Mouse (Mus musculus) intestine, embryonic 15.5 days (tissue): ENCODE data around the gene Shisa5. TPM values are rescaled to one million over a fixed set of nuclear protein-coding genes. Genes with fewer than 3 reads are reported as not detected.

Experiments used
- ATAC-seq: fragments of 200-750 bp; cut with Nextera tagmentation; 2 replicates; pipeline ENCODE4 v1.8.0; 2017; ENCODE audit warnings: moderate TSS enrichment, moderate library complexity
- H3K27ac ChIP-seq: fragments of 300-500 bp; sonication (generic); 2 replicates; pipeline ENCODE4 v1.5.1; 2015; ENCODE audit warnings: mild to moderate bottlenecking, inconsistent platforms
- H3K27me3 ChIP-seq: fragments of 300-500 bp; sonication (generic); replicated peaks from 2 replicates; pipeline ENCODE4 v1.6.1; 2015; ENCODE audit warnings: inconsistent platforms
- H3K36me3 ChIP-seq: fragments of 300-500 bp; sonication (generic); 2 replicates; pipeline ENCODE4 v1.6.1; 2015; ENCODE audit warnings: inconsistent platforms
- H3K4me1 ChIP-seq: fragments of 300-500 bp; sonication (generic); replicated peaks from 2 replicates; pipeline ENCODE4 v1.6.1; 2015; ENCODE audit warnings: inconsistent platforms
- H3K4me2 ChIP-seq: fragments of 300-500 bp; sonication (generic); replicated peaks from 2 replicates; pipeline ENCODE4 v1.6.1; 2015; ENCODE audit warnings: mild to moderate bottlenecking, inconsistent platforms
- H3K4me3 ChIP-seq: fragments of 300-500 bp; sonication (generic); replicated peaks from 2 replicates; pipeline ENCODE4 v1.5.1; 2015; ENCODE audit warnings: inconsistent platforms
- H3K9ac ChIP-seq: fragments of 300-500 bp; sonication (generic); 2 replicates; pipeline ENCODE4 v1.6.1; 2015; ENCODE audit warnings: inconsistent platforms
- H3K9me3 ChIP-seq: fragments of 300-500 bp; sonication (generic); 2 replicates; pipeline ENCODE4 v1.6.1; 2016; ENCODE audit warnings: inconsistent platforms
- WGBS: fragments of 180-500 bp; shearing (Covaris S2); methylation state at CpG from one replicate; pipeline ENCODE4 v1.1.7; 2015; 5-methylcytosine and 5-hydroxymethylcytosine counted together
- polyA plus RNA-seq: library from polyadenylated mRNA; unstranded; fragments of >200 nt; fragmentation: Nextera tagmentation; extraction: Ambion mirVana; gene quantifications from 2 replicates; pipeline ENCODE4 v1.2.1, GENCODE M21; 2015

Gene Shisa5
- polyA plus RNA-seq, 1 experiment from 2014 or later = 112 TPM

DNA sequence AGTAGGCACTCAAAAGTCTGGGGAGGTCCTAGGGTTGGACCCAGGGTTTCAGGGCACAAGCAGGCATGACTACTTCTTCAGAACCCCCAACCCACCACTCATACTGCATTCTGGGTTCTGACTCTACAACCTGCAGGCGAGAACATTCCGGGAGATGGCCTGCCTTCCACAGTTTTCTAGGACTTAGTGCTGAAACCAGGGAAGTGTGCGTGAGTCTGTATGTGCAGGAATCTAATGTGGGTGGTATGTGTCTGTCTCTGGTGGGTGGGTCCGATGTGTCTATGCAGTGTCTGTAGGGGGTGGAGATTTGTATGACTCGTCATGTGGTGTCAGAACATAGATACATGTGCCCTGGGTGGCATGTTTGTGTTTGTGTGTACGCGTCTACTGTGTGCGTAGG, 60.0 kb downstream of the Shisa5 start:
- H3K27ac ChIP-seq = peak overlapping the region; percentile 98; the same call in 1 of the 2 replicates

DNA sequence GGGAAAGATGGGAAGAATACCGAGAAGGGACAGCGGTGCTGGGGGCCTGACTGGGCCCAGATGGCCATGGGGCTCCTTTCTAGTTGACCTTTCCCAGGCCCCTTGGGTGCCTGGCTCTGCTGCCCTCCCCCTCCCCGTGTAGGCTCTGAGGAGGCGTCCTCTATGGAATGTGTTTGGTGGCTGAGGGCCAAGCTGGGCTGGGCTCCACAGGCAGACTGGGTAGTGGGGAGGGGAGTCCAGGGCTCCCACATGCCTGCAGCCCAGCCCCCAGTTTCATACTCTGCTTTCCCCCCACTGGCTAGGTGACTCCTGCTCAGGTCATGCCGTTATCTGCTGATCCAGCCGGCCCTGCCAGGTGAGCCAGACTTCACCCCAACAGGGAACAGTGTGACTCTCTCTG, 60.6 kb downstream of the Shisa5 start:
- Histone ChIP-seq H3K27me3 (no peaks in the 10 kb centered on the region), H3K36me3 (no peaks in the 10 kb centered on the region), H3K4me1 (peaks cover 45% of the 10 kb centered on the region), H3K4me3 (no peak overlapping the region), H3K9ac (peak overlapping the region; percentile 28; the same call in 1 of the 2 replicates), H3K4me2 (peak overlapping the region; percentile 42), H3K9me3 (no peaks in the 10 kb centered on the region), H3K27ac (0 out of 2 replicates have a peak overlapping the region, but pooled peaks have one; percentile 98)
- 27% methylated on average over 6 of the region's 6 CpGs for WGBS
- ATAC-seq = peak; percentile 15; the same call in 1 of the 2 replicates

More for the DNA sequence above, 60.0 kb downstream of the Shisa5 start:
- H3K4me1 ChIP-seq = peaks cover 50% of the 10 kb centered on the region
- H3K9ac ChIP-seq = 0 out of 2 replicates have a peak overlapping the region, but pooled peaks have one; percentile 28
- no peaks in the 10 kb centered on the region for H3K36me3 ChIP-seq
- H3K4me2 ChIP-seq = peak overlapping the region; percentile 42
- ATAC-seq = no peak
- H3K27me3 ChIP-seq = no peaks in the 10 kb centered on the region
- no peaks in the 10 kb centered on the region for H3K9me3 ChIP-seq
- WGBS = 77% methylated on average over 8 of the region's 8 CpGs
- no peak overlapping the region for H3K4me3 ChIP-seq

DNA sequence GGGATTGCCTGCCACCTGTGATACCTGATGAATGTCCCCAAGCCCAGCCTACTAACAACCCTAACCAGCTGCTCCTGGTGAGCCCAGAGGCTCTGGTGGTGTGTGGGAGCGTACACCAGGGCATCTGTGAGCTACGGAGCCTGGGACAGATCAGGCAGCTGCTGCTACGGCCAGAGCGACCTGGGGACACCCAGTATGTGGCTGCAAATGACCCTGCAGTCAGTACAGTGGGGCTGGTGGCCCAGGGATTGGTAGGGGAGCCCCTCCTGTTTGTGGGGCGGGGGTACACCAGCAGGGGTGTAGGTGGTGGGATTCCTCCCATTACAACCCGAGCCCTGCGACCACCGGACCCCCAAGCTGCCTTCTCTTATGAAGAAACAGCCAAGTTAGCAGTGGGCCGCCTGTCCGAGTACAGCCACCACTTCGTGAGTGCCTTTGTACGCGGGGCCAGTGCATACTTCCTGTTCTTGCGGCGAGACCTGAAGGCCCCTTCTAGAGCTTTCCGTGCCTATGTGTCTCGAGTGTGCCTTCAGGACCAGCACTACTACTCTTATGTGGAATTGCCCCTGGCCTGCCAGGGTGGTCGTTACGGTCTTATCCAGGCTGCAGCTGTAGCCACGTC, 62.1 kb downstream of the Shisa5 start:
- 89% methylated on average over 20 of the region's 20 CpGs for WGBS
- no peak for ATAC-seq
- Histone ChIP-seq H3K4me1 (peaks cover 45% of the 10 kb centered on the region), H3K9me3 (no peaks in the 10 kb centered on the region), H3K36me3 (0 out of 2 replicates have a peak, but pooled peaks cover 2% of the 10 kb centered on the region), H3K4me2 (no peak overlapping the region), H3K27ac (no peak overlapping the region), H3K9ac (no peak overlapping the region), H3K27me3 (no peaks in the 10 kb centered on the region), H3K4me3 (no peak overlapping the region)

DNA sequence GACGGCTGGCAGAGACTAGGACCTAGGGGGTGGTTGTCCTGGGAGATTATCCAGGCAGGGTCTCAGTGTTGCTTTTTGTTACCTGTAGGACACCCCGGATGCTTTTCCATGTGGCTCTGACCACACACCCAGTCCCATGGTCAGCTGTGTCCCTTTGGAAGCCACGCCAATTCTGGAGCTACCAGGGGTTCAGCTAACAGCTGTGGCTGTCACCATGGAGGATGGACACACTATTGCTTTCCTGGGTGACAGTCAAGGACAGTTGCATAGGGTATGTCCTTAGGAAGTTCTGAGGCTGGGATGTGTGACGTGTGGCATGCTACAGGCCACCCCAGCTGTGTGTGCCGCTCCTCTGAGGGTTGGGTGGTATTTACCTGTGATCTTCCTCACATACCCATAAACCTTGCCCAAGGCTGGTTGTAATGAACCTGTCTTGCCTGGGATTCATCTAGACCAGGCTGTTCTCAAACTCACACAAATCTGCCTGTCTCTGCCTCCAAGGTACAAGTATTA, 63.6 kb downstream of the Shisa5 start:
- Histone ChIP-seq H3K27me3 (no peaks in the 10 kb centered on the region), H3K4me2 (no peak overlapping the region), H3K9me3 (no peaks in the 10 kb centered on the region), H3K4me3 (no peak overlapping the region), H3K4me1 (peaks cover 35% of the 10 kb centered on the region), H3K36me3 (peaks cover 11% of the 10 kb centered on the region; the same call in 1 of the 2 replicates), H3K27ac (no peak overlapping the region), H3K9ac (no peak overlapping the region)
- WGBS = 91% methylated on average over 5 of the region's 5 CpGs
- ATAC-seq = no peak

DNA sequence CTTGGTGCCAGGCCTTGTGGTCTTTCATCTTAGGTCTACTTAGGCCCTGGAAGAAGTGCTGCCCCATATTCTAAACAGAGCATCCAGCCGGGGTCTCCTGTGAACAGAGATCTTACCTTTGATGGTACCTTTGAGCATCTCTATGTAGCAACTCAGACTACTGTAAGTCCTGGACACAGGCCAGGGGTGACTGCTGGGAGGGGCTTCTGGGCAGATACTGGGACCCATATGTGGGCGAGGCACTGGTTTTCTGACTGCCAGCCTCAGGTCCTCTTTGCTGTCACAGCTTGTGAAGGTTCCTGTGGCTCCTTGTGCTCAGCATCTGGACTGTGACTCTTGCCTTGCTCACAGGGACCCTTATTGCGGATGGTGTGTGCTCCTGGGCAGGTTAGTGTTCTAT, 64.2 kb downstream of the Shisa5 start:
- ATAC-seq = no peak
- Histone ChIP-seq H3K9ac (no peak overlapping the region), H3K27me3 (no peaks in the 10 kb centered on the region), H3K4me1 (peaks cover 29% of the 10 kb centered on the region), H3K4me2 (no peak overlapping the region), H3K27ac (no peak overlapping the region), H3K4me3 (no peak overlapping the region), H3K36me3 (peaks cover 11% of the 10 kb centered on the region; the same call in 1 of the 2 replicates), H3K9me3 (no peaks in the 10 kb centered on the region)
- 92% methylated on average over 3 of the region's 3 CpGs for WGBS

DNA sequence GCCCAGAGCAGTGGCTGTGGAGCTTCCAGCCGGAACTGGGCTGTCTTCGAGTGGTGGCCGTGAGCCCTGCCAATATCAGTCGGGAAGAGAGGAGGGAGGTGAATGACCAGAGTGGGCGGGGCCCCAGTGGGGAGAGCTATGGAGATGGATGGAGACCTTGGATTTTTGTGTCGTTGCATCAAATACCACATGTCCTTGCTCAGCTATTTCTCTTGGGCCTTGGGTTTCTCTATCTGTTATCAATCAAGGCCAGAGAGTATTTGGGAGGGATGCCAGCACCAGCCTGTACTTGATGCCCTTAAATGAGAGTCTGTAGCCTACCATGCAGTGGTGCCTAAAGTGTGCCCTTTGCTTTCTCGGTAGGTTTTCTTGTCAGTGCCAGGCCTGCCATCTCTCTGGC, 64.9 kb downstream of the Shisa5 start:
- Histone ChIP-seq H3K27ac (no peak overlapping the region), H3K4me3 (no peak overlapping the region), H3K9me3 (no peaks in the 10 kb centered on the region), H3K4me1 (peaks cover 23% of the 10 kb centered on the region), H3K36me3 (peaks cover 11% of the 10 kb centered on the region; the same call in 1 of the 2 replicates), H3K9ac (no peak overlapping the region), H3K4me2 (no peak overlapping the region), H3K27me3 (no peaks in the 10 kb centered on the region)
- 76% methylated on average over 7 of the region's 7 CpGs for WGBS
- ATAC-seq = no peak

DNA sequence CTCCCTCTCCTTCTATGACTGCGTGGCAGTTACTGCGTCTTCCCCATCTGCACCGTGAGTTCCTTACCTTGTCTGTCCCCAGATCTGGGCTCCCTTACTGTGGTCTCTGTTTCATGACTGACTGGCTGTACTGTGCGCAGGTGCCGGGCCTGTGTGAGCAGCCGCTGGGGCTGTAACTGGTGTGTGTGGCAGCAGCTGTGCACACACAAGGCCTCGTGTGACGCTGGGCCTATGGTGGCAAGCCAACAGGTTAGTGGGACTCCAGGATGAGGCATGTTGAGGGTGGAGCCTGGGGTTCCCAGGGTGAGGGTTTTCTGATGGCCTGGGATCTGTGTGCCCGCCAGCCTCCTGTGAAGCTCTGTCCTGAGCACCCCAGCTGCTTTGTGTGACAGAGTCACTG, 65.7 kb downstream of the Shisa5 start:
- ATAC-seq = no peak
- no peak overlapping the region for H3K4me3 ChIP-seq
- H3K4me2 ChIP-seq = no peak overlapping the region
- WGBS = 91% methylated on average over 9 of the region's 9 CpGs
- no peaks in the 10 kb centered on the region for H3K27me3 ChIP-seq
- no peak overlapping the region for H3K9ac ChIP-seq
- no peak overlapping the region for H3K27ac ChIP-seq
- H3K36me3 ChIP-seq = peaks cover 15% of the 10 kb centered on the region
- peaks cover 14% of the 10 kb centered on the region for H3K4me1 ChIP-seq
- H3K9me3 ChIP-seq = no peaks in the 10 kb centered on the region

DNA sequence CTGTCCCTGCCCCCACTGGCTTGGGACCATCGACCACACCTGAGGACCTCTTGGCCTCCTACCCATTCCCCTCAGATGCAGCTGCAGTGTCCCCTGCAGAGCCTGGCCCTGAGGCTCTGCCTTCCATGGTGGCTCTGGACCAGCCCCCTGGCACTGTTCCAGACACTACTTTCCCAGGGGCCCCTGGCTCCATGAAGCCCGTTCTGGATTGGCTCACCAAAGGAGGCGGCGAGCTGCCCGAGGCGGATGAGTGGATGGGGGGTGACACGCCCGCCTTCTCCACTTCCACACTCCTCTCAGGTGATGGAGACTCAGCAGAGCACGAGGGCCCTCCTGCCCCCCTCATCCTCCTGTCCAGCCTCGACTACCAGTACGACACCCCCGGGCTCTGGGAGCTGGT, 66.6 kb downstream of the Shisa5 start:
- H3K27me3 ChIP-seq = no peaks in the 10 kb centered on the region
- no peaks in the 10 kb centered on the region for H3K9me3 ChIP-seq
- H3K4me2 ChIP-seq = no peak overlapping the region
- H3K36me3 ChIP-seq = peaks cover 20% of the 10 kb centered on the region
- H3K4me1 ChIP-seq = peaks cover 9% of the 10 kb centered on the region
- no peak overlapping the region for H3K4me3 ChIP-seq
- ATAC-seq = peak; percentile 57
- H3K9ac ChIP-seq = no peak overlapping the region
- WGBS = 69% methylated on average over 12 of the region's 12 CpGs
- H3K27ac ChIP-seq = no peak overlapping the region

DNA sequence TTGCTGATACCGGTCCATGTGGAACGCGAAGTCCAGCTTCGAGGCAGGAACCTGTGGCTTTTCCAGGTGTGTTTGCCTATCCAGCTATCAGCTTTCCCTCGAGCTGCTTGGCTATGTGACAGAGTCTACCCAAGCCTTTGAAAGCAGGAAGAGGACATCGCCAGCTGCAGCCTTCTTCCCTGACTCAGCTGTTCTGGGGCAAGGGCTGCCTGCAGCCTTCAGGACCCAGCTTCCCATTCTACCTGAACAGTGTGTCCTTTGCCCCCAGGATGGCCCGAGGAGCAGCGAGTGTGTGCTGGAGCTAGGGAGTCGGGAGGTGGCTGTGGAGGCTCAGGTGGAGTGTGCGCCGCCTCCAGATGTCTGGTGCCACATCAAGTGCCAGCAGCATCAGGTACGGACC, 67.3 kb downstream of the Shisa5 start:
- H3K4me1 ChIP-seq = peaks cover 9% of the 10 kb centered on the region
- no peaks in the 10 kb centered on the region for H3K9me3 ChIP-seq
- peaks cover 25% of the 10 kb centered on the region for H3K36me3 ChIP-seq
- no peak overlapping the region for H3K4me3 ChIP-seq
- H3K4me2 ChIP-seq = no peak overlapping the region
- no peak for ATAC-seq
- H3K27ac ChIP-seq = no peak overlapping the region
- no peaks in the 10 kb centered on the region for H3K27me3 ChIP-seq
- no peak overlapping the region for H3K9ac ChIP-seq
- 89% methylated on average over 12 of the region's 12 CpGs for WGBS

DNA sequence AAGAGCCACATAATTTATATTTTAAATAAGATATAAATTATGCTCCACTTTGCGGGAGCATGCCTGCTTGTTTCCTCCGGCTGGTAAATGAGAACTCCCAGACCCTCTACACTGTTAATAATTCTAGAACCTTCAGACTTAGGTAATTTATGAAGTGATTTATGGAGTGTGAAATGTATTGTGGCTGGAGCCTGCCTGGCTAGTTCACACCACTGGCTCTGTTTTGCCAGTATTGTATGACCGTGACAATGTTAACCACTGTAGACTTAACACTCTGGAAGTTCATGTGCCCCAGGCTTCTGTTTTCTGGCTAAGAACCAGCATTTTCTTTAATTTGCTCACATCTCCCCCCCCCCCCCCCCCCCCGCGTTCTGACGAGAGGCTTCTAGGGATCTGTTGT, 69.0 kb downstream of the Shisa5 start:
- no peak overlapping the region for H3K4me3 ChIP-seq
- no peak overlapping the region for H3K4me2 ChIP-seq
- H3K36me3 ChIP-seq = peaks cover 33% of the 10 kb centered on the region
- peaks cover 9% of the 10 kb centered on the region for H3K4me1 ChIP-seq
- no peaks in the 10 kb centered on the region for H3K9me3 ChIP-seq
- no peak for ATAC-seq
- no peak overlapping the region for H3K9ac ChIP-seq
- H3K27me3 ChIP-seq = no peaks in the 10 kb centered on the region
- 64% methylated on average over 5 of the region's 6 CpGs for WGBS
- H3K27ac ChIP-seq = no peak overlapping the region

Other genes starting within 250 kb of the Shisa5 start
- 10.4 and 12.0 TPM in 2 replicates for gene Nckipsd, start 230.2 kb upstream of the Shisa5 start, polyA plus RNA-seq
- gene Celsr3, start 212.2 kb upstream of the Shisa5 start, polyA plus RNA-seq = 0.64 and 1.3 TPM in 2 replicates
- gene Slc26a6, start 185.3 kb upstream of the Shisa5 start, polyA plus RNA-seq = 36.1 and 43.3 TPM in 2 replicates
- gene Tmem89, start 123.9 kb upstream of the Shisa5 start, polyA plus RNA-seq = 0.34 TPM in 1 of 2 replicates, not detected in the other
- gene Uqcrc1, start 101.9 kb upstream of the Shisa5 start, polyA plus RNA-seq = 568 and 640 TPM in 2 replicates
- 0.85 and 2.4 TPM in 2 replicates for gene Col7a1, start 85.0 kb upstream of the Shisa5 start, polyA plus RNA-seq
- not detected in 2 replicates for gene Ucn2, start 52.6 kb upstream of the Shisa5 start, polyA plus RNA-seq
- gene Pfkfb4, start 46.8 kb upstream of the Shisa5 start, polyA plus RNA-seq = 11.5 and 17.0 TPM in 2 replicates
- 12.5 and 13.4 TPM in 2 replicates for gene Trex1, start 21.2 kb downstream of the Shisa5 start, polyA plus RNA-seq
- 21.3 and 22.4 TPM in 2 replicates for gene Atrip, start 35.6 kb downstream of the Shisa5 start, polyA plus RNA-seq
- 16.1 and 17.2 TPM in 2 replicates for gene Ccdc51, start 43.9 kb downstream of the Shisa5 start, polyA plus RNA-seq
- gene Tma7, start 44.0 kb downstream of the Shisa5 start, polyA plus RNA-seq = 619 and 707 TPM in 2 replicates
- gene Plxnb1, start 56.8 kb downstream of the Shisa5 start, polyA plus RNA-seq = 7.1 TPM in 2 replicates
- not detected in 2 replicates for gene Fbxw21, start 123.5 kb downstream of the Shisa5 start, polyA plus RNA-seq
- not detected in 2 replicates for gene Fbxw13, start 157.4 kb downstream of the Shisa5 start, polyA plus RNA-seq
- gene Fbxw20, start 196.2 kb downstream of the Shisa5 start, polyA plus RNA-seq = not detected in 2 replicates
- gene Fbxw14, start 249.1 kb downstream of the Shisa5 start, polyA plus RNA-seq = not detected in 2 replicates